Mouse (Mus musculus) common myeloid progenitor, adult 5-6 weeks (primary cell): ENCODE data around the gene Nek6. TPM values are rescaled to one million over a fixed set of nuclear protein-coding genes. Genes with fewer than 3 reads are reported as not detected.

ENCODE experiments used
- ATAC-seq: replicated peaks from 2 replicates; pipeline ENCODE4 v1.8.0; 2016; ENCODE audit warnings: low read depth, mild to moderate bottlenecking, moderate TSS enrichment, inconsistent platforms; ENCODE audit not compliant: poor library complexity, severe bottlenecking
- total RNA-seq: library from RNA; stranded (forward); fragments of 200-1000, 187-1606 nt; gene quantifications from 2 replicates; pipeline ENCODE4 v1.2.3, GENCODE M21; 2017

Nek6 gene
- total RNA-seq, 1 experiment from 2014 or later: 7.2 TPM

DNA sequence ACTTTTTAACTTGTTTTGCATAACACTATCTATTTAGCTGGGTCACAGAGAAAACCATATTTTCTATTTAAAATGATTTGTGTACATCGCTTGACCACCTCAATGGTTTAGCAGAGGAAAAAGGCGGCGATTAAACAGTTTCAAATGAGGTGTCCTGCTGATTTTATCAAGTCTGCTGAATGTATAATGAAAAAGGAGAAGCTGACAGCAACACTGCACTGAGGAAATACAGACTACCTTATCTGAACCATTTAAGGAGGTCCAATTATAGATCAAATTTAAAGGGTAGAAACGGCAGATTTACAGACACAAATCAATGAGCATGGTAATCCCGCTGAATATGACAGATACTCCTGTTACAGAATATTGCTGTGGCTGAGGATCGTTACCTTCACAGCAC is 103.0 kb downstream of the Nek6 start:
- ATAC-seq: no peak

DNA sequence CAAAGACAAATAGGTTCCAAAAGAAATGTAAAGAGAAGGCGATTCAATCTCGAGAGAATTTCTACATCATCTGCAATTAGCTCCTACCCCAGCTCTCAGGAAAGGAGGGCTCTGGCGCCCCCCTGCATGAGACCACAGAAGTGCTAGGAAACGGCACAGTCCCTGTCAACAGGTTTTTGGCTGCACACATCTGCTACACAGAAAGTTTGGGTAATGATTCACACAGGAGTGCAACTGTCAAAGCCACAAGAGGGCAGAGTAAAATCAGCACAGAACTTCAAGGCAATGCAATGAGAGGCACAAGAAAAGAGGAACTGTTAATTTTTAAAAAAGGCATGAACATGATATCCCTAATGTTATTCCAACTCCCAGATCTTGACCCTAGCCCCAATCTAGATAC is 104.6 kb downstream of the Nek6 start:
- ATAC-seq: peak; percentile 88

DNA sequence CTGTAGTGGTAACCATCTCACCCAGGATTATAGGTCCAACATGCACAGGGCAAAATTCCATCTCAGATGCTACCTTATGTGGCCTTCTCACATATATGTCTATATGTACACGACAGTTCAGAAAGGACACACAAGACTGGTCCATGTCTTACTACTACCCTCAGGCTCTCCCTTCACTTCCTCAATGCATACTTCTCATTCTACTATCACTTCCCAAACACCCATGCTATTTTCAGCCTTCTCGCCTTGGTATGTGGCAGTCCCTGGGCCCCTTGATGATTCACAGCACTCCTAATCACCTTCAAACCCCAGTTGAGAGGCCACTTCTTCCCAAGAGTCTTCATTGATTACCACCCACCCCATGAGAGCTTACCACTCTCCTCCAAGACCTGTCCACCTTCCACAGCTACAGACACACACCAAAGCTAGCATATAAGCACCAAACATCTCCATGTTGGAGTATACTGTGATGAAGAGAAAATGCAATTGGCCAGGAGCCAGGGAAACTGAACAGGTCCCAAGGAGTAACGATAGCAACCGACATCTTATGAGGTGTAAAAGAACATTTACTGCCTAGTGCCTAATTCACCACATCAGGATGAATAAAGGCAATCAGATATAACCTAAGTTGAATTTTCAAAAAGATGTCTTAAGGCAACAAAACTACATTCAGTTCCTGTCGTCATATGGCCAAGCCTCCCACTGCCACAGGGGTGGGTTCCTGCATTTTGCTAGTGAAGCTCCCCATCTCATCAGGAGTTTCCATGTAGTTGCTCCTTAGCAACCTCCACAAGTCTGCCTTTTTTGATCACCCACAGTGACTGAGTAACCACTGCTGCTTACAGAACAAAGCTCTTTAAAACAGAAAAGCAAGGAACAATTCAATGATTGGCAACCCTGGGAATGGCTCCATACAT is 105.8 kb downstream of the Nek6 start:
- ATAC-seq: 0 out of 2 replicates have a peak, but pooled peaks have one; percentile 42

DNA sequence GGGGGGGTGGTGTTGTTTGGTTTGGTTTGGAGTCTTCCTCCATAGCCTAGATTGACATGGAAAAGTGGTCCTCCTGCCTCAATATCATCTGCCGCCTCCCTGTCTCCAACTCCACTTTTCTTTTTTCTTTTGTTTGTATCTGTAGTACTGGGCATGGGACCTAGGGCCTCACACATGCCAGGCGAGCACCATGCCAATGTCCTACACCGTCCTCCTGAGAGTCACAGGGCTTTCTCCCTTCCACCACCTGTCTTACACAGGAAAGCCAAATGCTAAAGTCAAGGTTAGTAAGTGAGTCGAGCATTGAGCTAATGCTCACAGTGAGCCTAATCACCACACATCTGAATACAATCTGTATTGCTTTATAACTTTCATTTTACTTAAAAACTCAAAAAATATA is 108.3 kb downstream of the Nek6 start:
- ATAC-seq: no peak

DNA sequence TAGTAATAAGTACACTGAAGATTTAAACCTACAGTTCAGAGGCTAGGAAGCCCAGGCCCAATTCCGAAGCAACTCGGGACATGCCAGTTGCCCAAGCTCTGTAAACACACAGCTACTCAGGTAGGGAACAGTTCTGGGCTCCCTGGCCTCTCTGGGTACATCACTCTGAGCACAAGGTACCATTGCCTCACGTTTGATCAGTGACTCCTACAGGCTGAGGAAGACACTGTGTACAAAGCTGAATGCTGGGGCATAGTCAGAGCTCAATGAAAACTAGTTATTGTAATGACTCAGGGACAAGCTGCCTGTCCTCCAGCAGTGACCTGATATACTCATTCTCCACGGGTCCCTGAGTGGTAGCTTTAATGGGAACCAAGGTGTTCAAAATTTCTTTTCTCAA is 109.6 kb downstream of the Nek6 start:
- no peak for ATAC-seq

DNA sequence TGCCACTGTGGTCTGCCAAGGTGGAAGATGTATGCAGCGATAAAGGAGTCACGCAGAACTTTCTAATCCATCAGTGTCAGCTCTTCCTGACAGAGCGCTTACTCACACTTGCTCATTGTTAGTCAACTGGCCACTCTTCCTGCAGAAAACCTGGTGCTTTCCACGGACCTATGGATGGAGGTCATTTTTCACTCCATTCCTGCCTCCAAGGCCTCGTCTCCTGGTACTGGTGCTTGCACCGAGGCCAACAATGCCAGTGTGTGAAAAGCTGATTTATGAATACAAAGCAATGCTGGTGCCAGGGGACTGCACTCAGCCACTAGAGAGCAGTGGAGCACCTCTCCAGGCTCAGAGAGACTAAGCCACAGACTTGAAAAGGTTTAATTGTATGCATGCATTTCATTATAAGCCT is 110.2 kb downstream of the Nek6 start:
- no peak for ATAC-seq

DNA sequence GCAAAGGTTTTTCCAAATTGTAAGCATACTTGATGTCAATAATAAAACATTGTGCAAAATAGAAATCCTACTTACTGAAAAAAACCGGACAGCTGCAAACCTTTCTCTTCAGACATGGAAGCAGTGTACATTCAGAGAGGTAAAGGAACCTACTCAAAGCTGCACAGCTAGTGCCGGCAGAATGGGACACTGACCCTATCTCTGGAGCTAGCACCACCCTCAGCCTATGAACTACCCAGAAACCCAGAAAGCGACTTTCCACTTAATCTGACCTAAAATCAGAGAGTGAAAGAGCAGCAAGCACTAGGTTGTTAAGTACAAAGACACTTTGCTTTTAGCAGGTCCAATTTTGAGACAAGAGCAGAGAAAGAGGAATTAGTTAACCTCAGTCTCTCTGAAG is 112.0 kb downstream of the Nek6 start:
- ATAC-seq: no peak

DNA sequence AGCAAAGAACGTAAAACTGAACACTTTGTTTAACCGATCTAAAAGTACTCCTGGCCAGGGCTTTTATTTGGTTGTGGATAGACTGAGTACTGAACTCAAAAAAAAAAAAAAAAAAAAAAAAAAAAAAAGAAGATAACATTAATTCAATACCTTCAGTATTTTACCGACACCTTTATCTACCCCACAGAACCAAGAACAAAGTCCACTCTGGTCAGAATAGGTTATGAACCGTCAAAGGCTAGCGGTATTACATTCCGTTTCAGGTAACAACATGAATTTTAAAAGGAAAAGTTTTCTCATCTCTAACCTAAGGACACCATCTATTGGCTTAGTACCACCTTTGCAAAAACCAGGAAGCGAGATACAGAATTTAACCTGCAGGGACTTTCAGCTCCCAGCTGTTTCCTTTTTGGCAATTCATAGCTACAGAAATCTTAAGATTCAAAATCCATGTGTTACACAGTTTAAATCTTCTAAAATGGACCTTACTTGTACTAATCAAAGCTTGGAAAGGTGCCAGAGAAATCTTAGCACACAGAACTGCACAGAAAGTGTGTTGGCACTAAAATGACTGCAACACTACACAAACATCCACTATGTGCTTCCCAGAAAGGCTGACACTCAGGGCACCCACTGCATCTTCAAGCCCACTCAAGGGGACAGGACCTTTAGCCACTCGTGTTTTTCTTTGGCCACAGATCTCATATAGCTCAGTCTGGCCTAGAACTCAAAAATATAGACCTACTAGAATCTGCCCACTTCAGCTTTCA is 112.6 kb downstream of the Nek6 start:
- no peak for ATAC-seq

DNA sequence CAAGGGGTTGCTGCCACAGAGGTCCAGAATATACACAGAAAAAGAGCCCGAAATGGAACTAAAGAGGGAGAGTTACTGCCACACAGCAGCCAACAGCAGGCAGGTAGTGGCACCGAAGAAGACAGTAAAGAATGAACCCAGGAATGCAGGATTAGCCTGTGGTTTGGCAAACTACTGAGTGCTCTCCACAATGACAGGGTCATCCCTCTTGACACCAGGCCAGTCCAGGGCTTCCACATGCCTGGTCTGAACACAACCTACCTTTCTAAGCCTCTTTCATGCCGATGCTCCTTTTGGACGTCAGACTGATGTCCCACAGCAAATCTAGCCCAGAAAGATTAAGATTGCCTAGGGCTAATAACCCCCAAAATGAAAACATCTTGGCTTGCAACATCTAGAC is 117.4 kb downstream of the Nek6 start:
- ATAC-seq: no peak

DNA sequence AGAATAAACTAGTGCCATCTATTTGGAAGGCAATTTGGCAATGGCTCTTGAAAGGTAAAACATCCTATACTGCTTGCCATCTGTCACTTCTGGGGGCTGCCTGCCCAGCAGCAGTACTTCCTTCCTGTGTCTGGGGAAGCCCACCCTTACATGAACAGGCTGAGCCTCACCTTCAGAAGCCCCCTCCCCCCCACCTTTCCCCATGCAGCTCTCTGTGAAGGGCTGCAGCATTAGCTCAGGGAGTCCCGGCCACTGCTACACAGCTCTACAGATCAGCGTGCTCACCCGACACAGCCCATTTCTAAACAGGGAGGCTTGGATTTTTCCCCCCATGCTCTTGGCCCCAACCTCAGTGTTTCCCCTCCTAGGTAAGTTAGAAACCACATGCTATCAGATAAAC is 118.0 kb downstream of the Nek6 start:
- ATAC-seq: no peak

DNA sequence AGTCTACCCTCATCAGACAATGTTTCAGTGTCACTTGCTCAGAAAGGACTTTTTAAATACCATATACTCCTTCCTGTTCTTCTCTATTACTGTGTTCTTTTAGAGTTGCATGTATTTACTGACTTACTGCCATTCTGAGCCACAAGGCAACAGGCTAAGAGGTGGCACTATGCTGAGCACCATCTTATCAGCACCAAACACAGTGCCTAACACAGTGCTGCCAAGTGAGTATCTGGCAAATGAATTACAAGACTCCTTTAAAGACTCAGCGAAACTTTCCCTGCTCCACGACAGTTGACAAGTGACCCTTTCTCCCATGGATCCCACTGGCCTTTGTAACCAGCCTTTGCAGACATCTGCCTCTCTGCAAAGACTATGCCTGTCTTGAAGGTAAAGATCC is 119.1 kb downstream of the Nek6 start:
- ATAC-seq: no peak

DNA sequence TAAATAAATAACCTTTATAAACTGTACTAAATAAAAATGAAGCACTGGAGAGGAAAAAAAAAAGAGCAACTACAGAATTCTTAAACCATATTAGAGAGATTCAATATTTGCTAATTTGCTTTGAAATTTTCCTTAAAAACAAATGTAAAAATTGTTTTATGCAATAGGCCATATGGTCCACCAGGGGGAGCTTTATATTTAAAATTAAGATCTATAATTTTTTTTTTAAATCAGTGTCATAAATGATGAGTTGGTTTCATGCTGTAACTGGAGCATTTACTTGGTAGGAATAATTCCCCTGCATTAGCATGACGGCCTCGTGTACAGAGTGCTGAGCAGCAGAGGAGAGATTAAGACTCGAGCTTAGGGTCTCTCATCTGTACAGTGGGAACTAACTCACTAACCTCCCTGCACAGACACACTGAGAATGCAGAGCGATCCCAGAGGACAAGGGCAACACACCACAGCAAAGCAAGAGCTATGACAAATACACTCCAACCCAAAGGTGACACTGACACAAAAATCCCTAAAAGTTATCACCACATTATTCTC is 126.3 kb downstream of the Nek6 start:
- 0 out of 2 replicates have a peak, but pooled peaks have one; percentile 22 for ATAC-seq

DNA sequence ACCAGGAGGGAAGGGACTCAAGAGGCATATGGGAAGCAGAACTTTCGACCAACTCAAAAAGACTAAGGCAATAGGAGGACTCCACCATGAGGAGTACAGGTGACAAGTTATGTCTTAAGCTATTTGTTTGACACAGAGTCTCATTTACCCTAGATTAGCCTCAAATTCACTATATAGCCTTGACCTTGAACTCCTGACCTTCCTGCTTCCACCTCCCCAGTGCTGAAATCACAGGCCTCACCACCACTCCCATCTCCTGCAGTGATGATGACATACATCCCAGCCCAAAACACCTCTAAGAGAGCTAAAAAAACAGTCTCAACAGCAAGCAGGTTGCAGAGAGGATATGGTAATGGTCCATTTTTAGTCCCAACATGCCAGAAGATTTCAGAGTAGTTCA is 130.3 kb downstream of the Nek6 start:
- no peak for ATAC-seq

DNA sequence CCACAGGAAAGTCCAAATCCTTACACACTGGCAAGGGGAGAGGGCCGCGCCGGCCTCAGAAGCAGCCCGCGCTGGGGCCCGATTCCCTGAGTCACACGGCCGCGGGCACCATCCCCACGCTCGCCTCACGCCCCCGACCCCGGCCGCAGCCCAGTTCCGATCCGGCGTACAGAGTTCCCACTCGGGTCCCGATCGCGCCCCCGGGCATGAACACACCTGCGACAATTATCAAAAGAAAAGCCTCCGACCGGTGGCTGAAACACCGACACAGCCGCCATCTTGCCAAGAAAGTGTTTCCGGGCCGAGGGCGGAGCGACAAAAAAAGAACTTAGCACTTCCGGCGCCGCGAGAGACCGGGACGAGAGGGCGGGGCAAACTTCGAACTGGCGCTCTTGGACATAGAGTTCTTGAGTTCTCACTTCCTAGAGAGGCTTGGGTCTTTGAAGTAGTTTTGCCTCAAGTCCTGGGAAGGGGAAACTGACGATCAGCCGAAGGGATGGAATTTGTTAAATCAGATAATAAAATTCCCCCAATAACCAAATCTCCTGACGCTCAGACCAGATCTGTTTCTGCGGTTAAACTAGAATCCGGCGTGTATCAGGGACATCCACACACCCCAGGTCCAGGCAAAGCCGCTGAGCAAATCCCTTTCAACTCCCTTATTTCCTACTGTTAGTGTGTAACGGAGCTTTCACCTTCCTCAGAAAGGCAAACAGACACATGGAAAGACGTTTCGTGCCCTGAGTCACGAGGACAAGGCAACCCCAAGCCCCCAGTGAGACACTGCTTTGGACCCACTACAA is 132.4 kb downstream of the Nek6 start, which contains the start of gene Psmb7:
Gene Psmb7, minus strand, starts transcription at position 463 of the 803 bp plus-strand sequence.
- peak; percentile 95 for ATAC-seq

Other genes starting within 250 kb of the Nek6 start
- gene Dennd1a, start 224.3 kb upstream of the Nek6 start, total RNA-seq: 22.5 and 34.2 TPM in 2 replicates
- not detected in 2 replicates for gene Lhx2, start 172.4 kb upstream of the Nek6 start, total RNA-seq
- 199 and 247 TPM in 2 replicates for gene Psmb7, start 132.4 kb downstream of the Nek6 start, total RNA-seq
- gene Nr5a1, start 202.9 kb downstream of the Nek6 start, total RNA-seq: not detected in 2 replicates